Mouse (Mus musculus) cerebellum, adult 11 months (tissue): ENCODE data around the gene Teddm2.

Experiments used
- DNase-seq: peaks from one replicate; pipeline ENCODE4 v3.0.0; 2022

Teddm2 gene

DNA sequence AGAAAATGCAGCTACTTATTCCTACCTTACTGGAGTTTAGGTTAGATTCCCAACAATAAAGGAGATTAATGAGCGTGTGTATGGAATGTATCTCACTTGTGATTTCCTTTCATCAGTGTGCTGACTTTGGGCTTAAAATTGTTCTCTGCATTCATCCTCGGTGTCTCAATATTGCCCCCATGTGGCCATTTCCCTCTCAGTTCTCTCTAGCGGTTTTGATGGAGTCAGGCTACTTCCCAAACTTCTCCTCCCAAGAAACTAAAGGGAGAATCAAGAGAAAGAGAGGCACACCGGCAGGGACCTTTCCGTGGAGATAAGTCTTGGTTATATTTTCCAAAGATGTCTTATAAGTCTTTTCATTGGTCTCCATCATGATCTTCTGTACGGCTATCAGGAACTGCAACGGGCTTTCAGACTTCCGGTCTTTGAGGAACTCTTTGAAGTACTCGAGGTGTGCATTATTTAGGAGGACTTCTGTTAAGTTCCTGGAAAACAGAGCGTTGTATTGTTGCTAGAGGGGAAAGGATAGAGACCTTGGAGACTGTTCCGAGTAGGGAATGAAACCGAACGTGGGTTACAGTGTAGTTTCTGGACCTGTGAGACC lies 92.5 kb downstream of the Teddm2 start:
- peak; percentile 12 for DNase-seq

DNA sequence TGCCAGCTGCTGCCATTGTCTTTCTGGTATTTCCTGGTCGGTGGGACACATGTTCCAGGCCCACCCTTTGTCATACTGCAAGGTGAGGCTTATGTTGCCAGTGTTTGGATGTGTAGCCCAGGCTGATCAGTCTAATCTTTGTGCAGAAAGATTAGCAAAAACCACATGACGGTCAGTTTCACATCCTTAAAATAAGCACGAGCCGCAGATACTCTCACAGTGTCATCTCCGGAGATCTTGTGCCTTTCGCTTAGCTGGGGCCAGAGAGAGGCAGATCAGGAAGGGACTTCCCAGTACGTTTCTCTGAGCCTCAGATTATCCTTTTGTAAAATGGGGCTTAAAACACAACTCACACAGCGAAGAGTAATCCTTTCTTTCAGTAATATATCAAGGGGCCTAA lies 96.5 kb downstream of the Teddm2 start:
- DNase-seq: no peak

DNA sequence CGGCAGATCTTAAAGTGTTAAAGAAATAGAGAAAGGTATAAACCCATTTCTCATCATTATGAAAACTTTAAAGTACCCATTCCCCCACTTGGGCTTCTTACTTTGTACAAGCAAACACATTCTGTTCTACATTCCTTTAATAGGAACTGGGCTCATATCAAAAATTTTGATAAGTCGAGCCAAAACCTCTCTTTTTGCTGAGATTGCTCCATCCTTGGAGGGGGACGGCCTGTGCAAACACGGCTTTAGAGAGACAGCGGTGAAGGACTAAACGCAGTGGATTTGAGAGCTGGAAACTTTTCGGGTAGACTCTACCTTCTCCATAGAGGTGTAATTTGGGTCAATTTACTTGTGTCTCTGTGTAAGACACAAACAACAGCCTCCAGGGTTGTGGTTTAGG lies 97.3 kb downstream of the Teddm2 start:
- DNase-seq: no peak
